Mouse (Mus musculus): ENCODE results near the gene Calr. TPM values are rescaled to one million over a fixed set of nuclear protein-coding genes. Genes with fewer than 3 reads are reported as not detected.
A peak's percentile ranks its signal among the peaks of the same experiment; 100 is the strongest.

Calr gene
- total and polyA plus RNA-seq, 3 experiments, result 567 to 1,110 TPM; not detected in 1

GRCm38 (mm10) chr8:84813830-84814229, 32.9 kb downstream of the Calr start:
- TF ChIP-seq SMC3 (IDR thresholded peaks at IDR 0.05; ENCODE audit: low read depth, low read length), result no peak
- TF ChIP-seq HCFC1 (IDR thresholded peaks at IDR 0.05; ENCODE audit: low read depth, low read length), result no peak
- Histone ChIP-seq H3K9ac (ENCODE audit: control insufficient read depth, low read depth, low read length, poor library complexity, severe bottlenecking) (no peak overlapping the region), H3K27ac (ENCODE audit: control insufficient read depth, low read depth, low read length) (no peak overlapping the region), H3K9me3 (replicated peaks; ENCODE audit: insufficient read depth, low read length) (no peaks in the 10 kb centered on the region), H3K4me3 (ENCODE audit: control insufficient read depth in 1 of 2, insufficient read depth in 1 of 2, low read depth in 2 of 2, low read length in 2 of 2) (no peak overlapping the region), H3K36me3 (ENCODE audit: control insufficient read depth in 1 of 2, insufficient read depth in 2 of 2, low read length in 2 of 2) (peaks cover 0 to 2% of the 10 kb centered on the region in 2 experiments; a peak in 1 of 4 replicates), H3K79me2 (ENCODE audit: control insufficient read depth, insufficient read depth, low read length, poor library complexity) (no peaks in the 10 kb centered on the region), H3K27me3 (ENCODE audit: control insufficient read depth in 1 of 2, insufficient read depth in 2 of 2, low read length in 2 of 2) (no peaks in the 10 kb centered on the region), H3K4me1 (ENCODE audit: control insufficient read depth in 1 of 2, insufficient read depth in 2 of 2, low read length in 2 of 2) (peaks cover 0 to 5% of the 10 kb centered on the region in 2 experiments; a peak in 3 of 4 replicates)
- DNase-seq (ENCODE audit: low read depth, low spot score), result no peak

- H3K27ac ChIP-seq (ENCODE audit: control insufficient read depth, low read depth, low read length), result no peak overlapping the region
- no peak overlapping the region for H3K9ac ChIP-seq (ENCODE audit: control insufficient read depth, low read depth, low read length, poor library complexity, severe bottlenecking)
- H3K36me3 ChIP-seq (ENCODE audit: control insufficient read depth in 1 of 2, insufficient read depth in 2 of 2, low read length in 2 of 2), result peaks cover 0 to 2% of the 10 kb centered on the region in 2 experiments; a peak in 1 of 4 replicates
- H3K4me1 ChIP-seq (ENCODE audit: control insufficient read depth in 1 of 2, insufficient read depth in 2 of 2, low read length in 2 of 2), result peaks cover 0 to 5% of the 10 kb centered on the region in 2 experiments; a peak in 3 of 4 replicates
- no peaks in the 10 kb centered on the region for H3K9me3 ChIP-seq (replicated peaks; ENCODE audit: insufficient read depth, low read length)
- peak; percentile 81 for DNase-seq (ENCODE audit: low read depth, low spot score)
- no peaks in the 10 kb centered on the region for H3K79me2 ChIP-seq (ENCODE audit: control insufficient read depth, insufficient read depth, low read length, poor library complexity)
- H3K27me3 ChIP-seq (ENCODE audit: control insufficient read depth in 1 of 2, insufficient read depth in 2 of 2, low read length in 2 of 2), result no peaks in the 10 kb centered on the region
- no peak overlapping the region for H3K4me3 ChIP-seq (ENCODE audit: control insufficient read depth in 1 of 2, insufficient read depth in 1 of 2, low read depth in 2 of 2, low read length in 2 of 2)
- TF ChIP-seq MEF2A (IDR thresholded peaks at IDR 0.05; ENCODE audit: extremely low read depth, insufficient replicate concordance, low read depth, low read length, poor library complexity, severe bottlenecking) (no peak), RAD21 (IDR thresholded peaks at IDR 0.05; ENCODE audit: low read depth, low read length) (peak; percentile 97), MYC (IDR thresholded peaks at IDR 0.05; ENCODE audit: low read depth, low read length) (no peak), ZC3H11A (IDR thresholded peaks at IDR 0.05; ENCODE audit: low read depth, low read length) (peak; percentile 92), POLR2AphosphoS2 (IDR thresholded peaks at IDR 0.05; ENCODE audit: low read length) (no peak), MAX (IDR thresholded peaks at IDR 0.05; ENCODE audit: low read length) (no peak), POLR2A (IDR thresholded peaks at IDR 0.05; ENCODE audit: control insufficient read depth in 1 of 2, insufficient read depth in 1 of 2, low read depth in 1 of 2, low read length in 2 of 2, poor library complexity in 1 of 2) (no peak), SMC3 (IDR thresholded peaks at IDR 0.05; ENCODE audit: low read depth, low read length) (peak; percentile 96), MAZ (IDR thresholded peaks at IDR 0.05; ENCODE audit: low read depth, low read length) (0 out of 2 replicates have a peak, but pooled peaks have one; percentile 49), GATA1 (IDR thresholded peaks at IDR 0.05; ENCODE audit: low read depth, low read length) (no peak), SIN3A (IDR thresholded peaks at IDR 0.05; ENCODE audit: low read length) (peak; percentile 44; the same call in 1 of the 2 replicates), CTCF (IDR thresholded peaks at IDR 0.05 in 2 of 3, conservative IDR thresholded peaks at IDR 0.05 in 1 of 3; ENCODE audit: control insufficient read depth in 1 of 3, insufficient read depth in 1 of 3, low read depth in 2 of 3, low read length in 3 of 3, poor library complexity in 1 of 3, severe bottlenecking in 1 of 3) (peak; percentile 73 to 90 (median 90)), KAT2A (conservative IDR thresholded peaks at IDR 0.05; ENCODE audit: low read depth, low read length) (no peak), CHD1 (IDR thresholded peaks at IDR 0.05; ENCODE audit: low read depth, low read length) (no peak)
Measured at GRCm38 (mm10) chr8:84813059-84813458, 33.7 kb downstream of the Calr start.

- Histone ChIP-seq H3K36me3 (ENCODE audit: control insufficient read depth in 1 of 2, insufficient read depth in 2 of 2, low read length in 2 of 2) (peaks cover 0 to 5% of the 10 kb centered on the region in 2 experiments; a peak in 1 of 4 replicates), H3K4me1 (ENCODE audit: control insufficient read depth in 1 of 2, insufficient read depth in 2 of 2, low read length in 2 of 2) (peaks cover 0 to 10% of the 10 kb centered on the region in 2 experiments; a peak in 3 of 4 replicates)
Measured at GRCm38 (mm10) chr8:84811303-84811702, 35.4 kb downstream of the Calr start.

More at GRCm38 (mm10) chr8:84811303-84811702, 35.4 kb downstream of the Calr start:
- Histone ChIP-seq H3K4me3 (ENCODE audit: control insufficient read depth in 1 of 2, insufficient read depth in 1 of 2, low read depth in 2 of 2, low read length in 2 of 2) (peak overlapping the region; percentile 53 to 56), H3K9ac (ENCODE audit: control insufficient read depth, low read depth, low read length, poor library complexity, severe bottlenecking) (peak overlapping the region; percentile 20), H3K79me2 (ENCODE audit: control insufficient read depth, insufficient read depth, low read length, poor library complexity) (no peaks in the 10 kb centered on the region), H3K27ac (ENCODE audit: control insufficient read depth, low read depth, low read length) (no peak overlapping the region), H3K9me3 (replicated peaks; ENCODE audit: insufficient read depth, low read length) (no peaks in the 10 kb centered on the region), H3K27me3 (ENCODE audit: control insufficient read depth in 1 of 2, insufficient read depth in 2 of 2, low read length in 2 of 2) (no peaks in the 10 kb centered on the region)
- no peak for TF ChIP-seq POLR2A (IDR thresholded peaks at IDR 0.05; ENCODE audit: control insufficient read depth in 1 of 2, insufficient read depth in 1 of 2, low read depth in 1 of 2, low read length in 2 of 2, poor library complexity in 1 of 2)
- TF ChIP-seq ZMIZ1 (IDR thresholded peaks at IDR 0.05; ENCODE audit: low read depth, low read length), result no peak
- TF ChIP-seq MYC (IDR thresholded peaks at IDR 0.05; ENCODE audit: low read depth, low read length), result no peak
- no peak for TF ChIP-seq NRF1 (IDR thresholded peaks at IDR 0.05; ENCODE audit: insufficient read depth, low read depth, low read length, poor library complexity, severe bottlenecking)
- TF ChIP-seq USF1 (IDR thresholded peaks at IDR 0.05; ENCODE audit: low read depth, low read length), result no peak
- no peak for TF ChIP-seq UBTF (IDR thresholded peaks at IDR 0.05; ENCODE audit: borderline replicate concordance, insufficient read depth, low read depth, low read length)
- no peak for TF ChIP-seq SIN3A (IDR thresholded peaks at IDR 0.05; ENCODE audit: low read length)
- no peak for DNase-seq (ENCODE audit: low read depth, low spot score)
